Mouse (Mus musculus): Measurements from ENCODE around the gene Nagpa. TPM values are rescaled to one million over a fixed set of nuclear protein-coding genes. Genes with fewer than 3 reads are reported as not detected.

Gene Nagpa
- polyA plus RNA-seq, 1 experiment from 2014 or later = 10.1 TPM

- Histone ChIP-seq H3K4me3 (replicated peaks) (no peak overlapping the region), H3K9ac (replicated peaks) (no peak overlapping the region), H3K4me2 (replicated peaks) (no peak overlapping the region), H3K9me3 (no peaks in the 10 kb centered on the region), H3K27me3 (peaks cover 27% of the 10 kb centered on the region), H3K36me3 (no peaks in the 10 kb centered on the region), H3K27ac (no peak overlapping the region), H3K4me1 (replicated peaks) (peaks cover 35% of the 10 kb centered on the region)
- WGBS = 51% methylated on average over 10 of the region's 10 CpGs
- ATAC-seq = no peak
These were observed 53.3 kb downstream of the Nagpa start for GRCm38 (mm10) chr16:5150544-5150943.

DNA sequence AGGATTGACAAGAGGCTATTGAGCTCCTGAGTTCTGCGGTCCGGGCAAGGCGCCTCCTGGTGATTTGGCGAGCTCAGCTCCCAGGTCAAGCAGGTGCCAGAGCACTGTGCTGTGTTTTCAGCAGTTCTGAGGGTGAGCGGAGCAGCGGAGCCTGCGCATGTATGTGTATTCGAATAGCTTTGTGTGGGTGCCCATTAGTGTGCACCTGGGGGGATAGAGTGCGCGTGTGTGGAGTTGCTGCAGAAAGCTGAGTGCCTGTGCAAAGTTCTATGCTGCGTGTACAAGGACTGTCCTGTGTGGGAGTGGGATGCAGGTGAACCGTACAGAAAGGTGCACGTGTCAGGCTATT lies 56.8 kb downstream of the Nagpa start, which contains the start of gene Sec14l5:
Gene Sec14l5, plus strand, starts transcription at position 73 of the 349 bp plus-strand sequence.
- WGBS = 19% methylated on average over 13 of the region's 13 CpGs
- Histone ChIP-seq H3K4me3 (replicated peaks) (peak within 1 kb of the TSS; percentile 38), H3K27ac (no peak within 1 kb of the TSS), H3K4me2 (replicated peaks) (peak within 1 kb of the TSS; percentile 60), H3K27me3 (peaks cover 27% of the 10 kb centered on the region), H3K9me3 (no peaks in the 10 kb centered on the region), H3K36me3 (no peaks in the 10 kb centered on the region), H3K9ac (replicated peaks) (peak within 1 kb of the TSS; percentile 37), H3K4me1 (replicated peaks) (peaks cover 16% of the 10 kb centered on the region)
- ATAC-seq = peak; percentile 75

GRCm38 (mm10) chr16:5146367-5147036 lies 57.3 kb downstream of the Nagpa start:
- Histone ChIP-seq H3K27me3 (peaks cover 27% of the 10 kb centered on the region), H3K27ac (no peak overlapping the region), H3K9ac (replicated peaks) (peak overlapping the region; percentile 37), H3K4me3 (replicated peaks) (peak overlapping the region; percentile 38), H3K36me3 (no peaks in the 10 kb centered on the region), H3K4me2 (replicated peaks) (peak overlapping the region; percentile 60), H3K4me1 (replicated peaks) (peaks cover 16% of the 10 kb centered on the region), H3K9me3 (no peaks in the 10 kb centered on the region)
- WGBS = 2% methylated on average over 26 of the region's 26 CpGs
- ATAC-seq = peak; percentile 91

GRCm38 (mm10) chr16:5145570-5145969 lies 58.2 kb downstream of the Nagpa start:
- no peaks in the 10 kb centered on the region for H3K9me3 ChIP-seq
- H3K4me2 ChIP-seq (replicated peaks) = peak overlapping the region; percentile 60
- no peak overlapping the region for H3K27ac ChIP-seq
- WGBS = under 1% methylated on average over 7 of the region's 7 CpGs
- no peak overlapping the region for H3K9ac ChIP-seq (replicated peaks)
- no peak overlapping the region for H3K4me3 ChIP-seq (replicated peaks)
- no peaks in the 10 kb centered on the region for H3K36me3 ChIP-seq
- peaks cover 16% of the 10 kb centered on the region for H3K4me1 ChIP-seq (replicated peaks)
- H3K27me3 ChIP-seq = peaks cover 27% of the 10 kb centered on the region
- ATAC-seq = peak; percentile 55

Small RNAs within 50 kb of the gene (microRNA-seq; reads per million reads assigned to microRNA genes)
- gene Gm23689 (not detected), gene Gm26095 (not detected), gene Mir6364 (not detected)

Other genes with a start within 250 kb of the Nagpa start
- 79.1 and 85.4 TPM in 2 replicates for gene Anks3, start 239.8 kb downstream of the Nagpa start, polyA plus RNA-seq (2015; fragmentation: Nextera tagmentation; extraction: Ambion mirVana)
- gene Sept12, start 206.2 kb downstream of the Nagpa start, polyA plus RNA-seq (2015; fragmentation: Nextera tagmentation; extraction: Ambion mirVana) = not detected in 2 replicates
- gene Smim22, start 196.7 kb downstream of the Nagpa start, polyA plus RNA-seq (2015; fragmentation: Nextera tagmentation; extraction: Ambion mirVana) = 0.81 TPM in 1 of 2 replicates, not detected in the other
- gene Rogdi, start 190.5 kb downstream of the Nagpa start, polyA plus RNA-seq (2015; fragmentation: Nextera tagmentation; extraction: Ambion mirVana) = 137 and 139 TPM in 2 replicates
- 228 and 230 TPM in 2 replicates for gene Glyr1, start 154.1 kb downstream of the Nagpa start, polyA plus RNA-seq (2015; fragmentation: Nextera tagmentation; extraction: Ambion mirVana)
- gene Ubn1, start 154.0 kb downstream of the Nagpa start, polyA plus RNA-seq (2015; fragmentation: Nextera tagmentation; extraction: Ambion mirVana) = 17.6 and 19.6 TPM in 2 replicates
- 0.12 and 0.13 TPM in 2 replicates for gene Ppl, start 71.6 kb downstream of the Nagpa start, polyA plus RNA-seq (2015; fragmentation: Nextera tagmentation; extraction: Ambion mirVana)
- gene Sec14l5, start 56.9 kb downstream of the Nagpa start, polyA plus RNA-seq (2015; fragmentation: Nextera tagmentation; extraction: Ambion mirVana) = 0.98 and 1.1 TPM in 2 replicates
- 11.7 and 12.2 TPM in 2 replicates for gene AU021092, start 18.3 kb upstream of the Nagpa start, polyA plus RNA-seq (2015; fragmentation: Nextera tagmentation; extraction: Ambion mirVana)
- 30.8 and 35.3 TPM in 2 replicates for gene Alg1, start 29.6 kb upstream of the Nagpa start, polyA plus RNA-seq (2015; fragmentation: Nextera tagmentation; extraction: Ambion mirVana)
- gene Eef2kmt, start 52.0 kb upstream of the Nagpa start, polyA plus RNA-seq (2015; fragmentation: Nextera tagmentation; extraction: Ambion mirVana) = 8.1 and 8.5 TPM in 2 replicates

Data from midbrain, embryonic 13.5 days (tissue).